Mouse (Mus musculus): ENCODE results near the gene Pard6a.

- no peak for TF ChIP-seq TAL1 (IDR thresholded peaks at IDR 0.05; ENCODE audit: low read length)
- TF ChIP-seq GATA1 (IDR thresholded peaks at IDR 0.05; ENCODE audit: low read length) = no peak
Observed at GRCm38 (mm10) chr8:105699488-105700215, 1.3 kb upstream of the Pard6a start.

Measured in erythroblast, embryonic 14.5 days (primary cell).